Comparison of ENCODE assay signal across 13 mouse cellular contexts in the genomic region with DNA sequence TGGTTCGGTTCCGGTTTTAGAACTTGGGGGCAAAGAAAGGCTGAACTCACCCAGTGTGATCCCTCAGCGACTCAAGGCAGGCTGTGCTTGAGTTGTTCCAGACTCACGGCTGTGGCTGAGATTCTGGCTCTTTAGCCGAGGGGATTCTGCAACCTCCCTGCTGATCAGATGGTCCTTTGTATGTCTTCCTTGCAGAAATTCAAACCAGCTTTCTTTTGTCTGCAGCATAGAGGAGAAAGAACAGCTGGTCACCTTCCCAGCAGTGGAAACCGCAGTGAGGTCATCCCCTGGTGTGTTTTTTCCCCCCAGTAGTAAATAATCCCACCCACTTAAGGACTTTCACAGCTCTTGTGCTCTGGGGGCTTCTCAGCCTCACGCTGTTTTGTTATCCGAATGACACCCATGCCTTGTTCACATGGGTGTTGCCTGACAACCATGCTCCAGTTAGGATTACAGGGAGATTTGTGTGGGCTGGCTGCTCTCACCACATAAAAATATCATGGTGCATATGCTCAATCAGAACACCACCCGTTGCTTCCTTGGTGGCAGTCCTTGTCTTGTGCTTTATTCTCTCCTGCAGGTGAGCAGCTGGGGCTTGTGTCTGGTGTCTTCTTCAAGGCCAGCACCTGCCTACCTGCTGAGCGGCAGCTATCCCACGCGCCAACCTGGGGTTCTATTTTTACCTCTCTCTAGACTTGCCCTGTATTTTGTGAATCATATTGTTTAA. TPM values are rescaled to one million over a fixed set of nuclear protein-coding genes. Genes with fewer than 3 reads are reported as not detected.
DNase-seq lines count a peak whose midpoint lies in the region; ATAC-seq and TF ChIP-seq lines count a peak whose summit lies in the region.
"Had no signal": no experiment of that assay in that cellular context is flagged by ENCODE, and none has a peak within 500 bp of the region (broad histone marks: within the 10 kb centered on the region; RNA-seq: fewer than 3 reads in every experiment).

No protein-coding gene starts in this region.

- no peak for TF ChIP-seq POLR2A in myocyte (IDR thresholded peaks at IDR 0.05; ENCODE audit: insufficient read length, low read depth)

- 70% methylated on average over 12 of the region's 12 CpGs for WGBS in embryonic facial prominence, embryonic 10.5 days
- whole genome bisulfite sequencing in intestine, embryonic 15.5 days: 55% methylated on average over 12 of the region's 12 CpGs

- peaks cover 77% of the 10 kb centered on the region for H3K36me3 ChIP-seq in embryonic facial prominence, embryonic 10.5 days (replicated peaks)
- no peaks in the 10 kb centered on the region for H3K36me3 ChIP-seq in intestine, embryonic 15.5 days
- H3K36me3 ChIP-seq in myocyte (ENCODE audit: control insufficient read depth, insufficient read depth): no peaks in the 10 kb centered on the region
- H3K36me3 ChIP-seq: liver, embryonic 13.5 days had no signal

- H3K4me1 ChIP-seq in embryonic facial prominence, embryonic 10.5 days: peaks cover 6% of the 10 kb centered on the region; the same call in 1 of the 2 replicates
- H3K4me1 ChIP-seq in intestine, embryonic 15.5 days (replicated peaks): peaks cover 6% of the 10 kb centered on the region; the same call in 1 of the 2 replicates
- H3K4me1 ChIP-seq: liver, embryonic 13.5 days had no signal

- peak; percentile 27; the same call in 1 of the 2 replicates for ATAC-seq in intestine, embryonic 15.5 days
- ATAC-seq: inflammation-experienced regulatory T-cells, adult 6 months had no signal

- H3ac ChIP-seq in myocyte (ENCODE audit: control insufficient read depth, insufficient read length): no peak overlapping the region

- H3K9me3 ChIP-seq in embryonic facial prominence, embryonic 10.5 days: no peaks in the 10 kb centered on the region
- H3K9me3 ChIP-seq in intestine, embryonic 15.5 days: no peaks in the 10 kb centered on the region
- H3K9me3 ChIP-seq: liver, embryonic 13.5 days had no signal

- H3K4me3 ChIP-seq in embryonic facial prominence, embryonic 10.5 days: no peak overlapping the region
- H3K4me3 ChIP-seq in intestine, embryonic 15.5 days (replicated peaks): no peak overlapping the region
- H3K4me3 ChIP-seq in myocyte: no peak overlapping the region
- H3K4me3 ChIP-seq: heart, adult 2 months; liver, embryonic 13.5 days; megakaryocyte, embryonic 14.5 days had no signal

- H3K27me3 ChIP-seq in embryonic facial prominence, embryonic 10.5 days (replicated peaks; ENCODE audit: low read depth, poor library complexity, severe bottlenecking): no peaks in the 10 kb centered on the region
- H3K27me3 ChIP-seq in intestine, embryonic 15.5 days (replicated peaks): no peaks in the 10 kb centered on the region
- H3K27me3 ChIP-seq in myocyte (ENCODE audit: control insufficient read depth, insufficient read depth, insufficient read length): no peaks in the 10 kb centered on the region
- H3K27me3 ChIP-seq: liver, embryonic 13.5 days had no signal

- no peak overlapping the region for H3K4me2 ChIP-seq in intestine, embryonic 15.5 days (replicated peaks)
- peak overlapping the region; percentile 52 for H3K4me2 ChIP-seq in myocyte (ENCODE audit: low read depth)
- H3K4me2 ChIP-seq: liver, embryonic 13.5 days had no signal

- peak; percentile 54 for DNase-seq in layer of hippocampus, adult 11-12 months (ENCODE audit: low spot score)
- DNase-seq in layer of hippocampus, adult 9-10 months (ENCODE audit: low spot score): no peak
- DNase-seq in embryonic facial prominence, embryonic 10.5 days (ENCODE audit: low spot score): no peak
- no peak for DNase-seq in gastrocnemius, adult 18-20 months (ENCODE audit: low spot score)
- no peak for DNase-seq in embryo, embryonic 11 days
- DNase-seq: cerebellum, adult 2 months; heart, adult 2 months; liver, embryonic 13.5 days; thymus, postnatal 14 days had no signal

- H3K79me2 ChIP-seq in myocyte (ENCODE audit: control insufficient read depth, insufficient read depth): no peaks in the 10 kb centered on the region

- H3K27ac ChIP-seq in embryonic facial prominence, embryonic 10.5 days (replicated peaks): 0 out of 2 replicates have a peak overlapping the region, but pooled peaks have one; percentile 6
- H3K27ac ChIP-seq in intestine, embryonic 15.5 days: peak overlapping the region; percentile 48; the same call in 1 of the 2 replicates
- H3K27ac ChIP-seq: heart, adult 2 months; liver, embryonic 13.5 days had no signal

- no peak overlapping the region for H3K9ac ChIP-seq in intestine, embryonic 15.5 days
- H3K9ac ChIP-seq: liver, embryonic 13.5 days had no signal

TF ChIP-seq in myocyte, 11 proteins besides CTCF, POLR2A, EP300 and RAD21:
- no peak for TF ChIP-seq E2F4 (IDR thresholded peaks at IDR 0.05; ENCODE audit: insufficient read depth)
- no peak for TF ChIP-seq USF1 (IDR thresholded peaks at IDR 0.05; ENCODE audit: low read depth)
- TF ChIP-seq MYOG (IDR thresholded peaks at IDR 0.05; ENCODE audit: control insufficient read depth in 1 of 3, insufficient read depth in 1 of 3, insufficient read length in 2 of 3, low read depth in 2 of 3): no peak
- TF ChIP-seq TCF3 (IDR thresholded peaks at IDR 0.05; ENCODE audit: insufficient read length, low read depth): no peak
- peak in 2 of 3 experiments; percentile 76 to 77 for TF ChIP-seq MYOD1 (IDR thresholded peaks at IDR 0.05; ENCODE audit: control insufficient read depth in 1 of 3, insufficient read length in 2 of 3, low read depth in 2 of 3)
- no peak for TF ChIP-seq TCF12 (IDR thresholded peaks at IDR 0.05; ENCODE audit: insufficient read depth, poor library complexity, severe bottlenecking)

RNA-seq across cellular contexts. Expression of a gene that starts 8.8 kb away (rescaled TPM):
- polyA plus RNA-seq in embryonic facial prominence, embryonic 10.5 days (2016; fragmentation: Nextera tagmentation; extraction: Ambion mirVana): 3.8 and 4.0 TPM in 2 replicates
- 12.7 and 13.9 TPM in 2 replicates for polyA plus RNA-seq in intestine, embryonic 15.5 days (2015; fragmentation: Nextera tagmentation; extraction: Ambion mirVana)
- polyA plus RNA-seq in myocyte (2012; fragmentation: generic; extraction: Trizol): 6.6 TPM
- total RNA-seq in gastrocnemius, adult 18-20 months (2021): 10 to 100 TPM; 11.4 to 20.5 TPM
